Mouse (Mus musculus) bone marrow macrophage, adult 2 months (primary cell): ENCODE measurements around the gene Aqp11.

Source experiments
- CTCF ChIP-seq: IDR thresholded peaks from 2 replicates; pipeline ENCODE4 v1.5.1; 2012; ENCODE audit warnings: low read depth, mild to moderate bottlenecking, low read length, moderate library complexity
- POLR2A ChIP-seq: IDR thresholded peaks from 2 replicates; pipeline ENCODE4 v1.6.1; 2012; ENCODE audit warnings: mild to moderate bottlenecking, low read depth, low read length, borderline replicate concordance

DNA sequence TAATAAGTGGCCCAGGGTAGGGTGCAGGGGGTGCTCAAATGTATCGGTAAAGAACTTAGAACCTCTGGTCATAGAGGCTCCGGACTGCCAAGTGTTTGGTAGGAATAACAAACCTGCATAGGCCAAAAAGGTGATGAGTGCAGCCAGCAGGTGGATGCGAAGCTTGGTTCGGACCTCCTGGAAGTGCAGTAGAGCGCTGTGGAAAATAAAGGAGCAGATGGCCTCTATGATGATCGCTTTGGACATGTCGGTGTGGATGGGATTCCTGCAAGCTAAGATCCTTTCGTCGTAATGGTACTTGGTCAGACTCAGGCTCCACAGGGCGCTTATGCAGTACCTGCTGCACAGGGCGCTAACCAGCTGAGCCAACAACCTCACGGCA is 842 bp downstream of the Aqp11 start:
- TF ChIP-seq CTCF (no peak), POLR2A (no peak)
